Mouse (Mus musculus): Measurements from ENCODE around the gene Dgcr2. TPM values are rescaled to one million over a fixed set of nuclear protein-coding genes. Genes with fewer than 3 reads are reported as not detected.

Gene Dgcr2
- polyA plus RNA-seq (2014; fragmentation: Nextera tagmentation; extraction: Ambion mirVana): 72.9 and 75.7 TPM in 2 replicates

DNA sequence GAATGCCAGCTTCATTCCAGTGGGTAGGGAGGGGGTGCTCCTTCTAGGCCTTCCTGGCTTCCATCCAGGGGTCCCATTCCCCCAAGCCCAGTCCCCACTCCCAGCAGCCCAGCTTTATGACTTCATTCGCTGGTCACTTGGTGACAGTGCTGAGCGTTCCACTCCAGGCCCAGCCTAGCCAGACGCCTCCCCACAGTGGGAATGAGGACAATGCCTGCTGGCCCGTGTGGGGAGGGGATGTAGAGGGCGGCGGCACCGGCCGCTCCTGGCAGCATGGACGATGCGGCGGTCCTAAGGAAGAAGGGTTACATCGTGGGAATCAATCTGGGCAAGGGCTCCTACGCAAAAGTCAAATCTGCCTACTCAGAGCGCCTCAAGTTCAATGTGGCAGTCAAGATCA is at the start of gene Dgcr2, which contains the start of gene Tssk2:
Gene Dgcr2 (minus strand): TSS at position 101 of the 400 bp plus-strand sequence.
Gene Tssk2 (plus strand): TSS at position 176 of the 400 bp plus-strand sequence.
- H3K4me3 ChIP-seq (ENCODE audit: low read depth, low read length): no peak within 1 kb of the TSS
- no peak within 1 kb of the TSS for H3K27ac ChIP-seq (ENCODE audit: low read depth, low read length)
- H3K27me3 ChIP-seq (ENCODE audit: control insufficient read depth, insufficient read depth, low read length): no peaks in the 10 kb centered on the region
- DNase-seq (ENCODE audit: low spot score): no peak
- H3K9ac ChIP-seq (ENCODE audit: low read depth, low read length): no peak within 1 kb of the TSS
- H3K4me2 ChIP-seq (replicated peaks; ENCODE audit: low read depth, low read length): no peak within 1 kb of the TSS
- 91% methylated on average over 14 of the region's 14 CpGs for WGBS
- no peaks in the 10 kb centered on the region for H3K9me3 ChIP-seq (ENCODE audit: control insufficient read depth, low read length)
- H3K36me3 ChIP-seq (ENCODE audit: control insufficient read depth, insufficient read depth, low read length): 0 out of 2 replicates have a peak, but pooled peaks cover 13% of the 10 kb centered on the region
- H3K4me1 ChIP-seq (replicated peaks; ENCODE audit: control insufficient read depth, insufficient read depth, low read length): no peaks in the 10 kb centered on the region
- no peak for ATAC-seq (ENCODE audit: low FRiP score)

DNA sequence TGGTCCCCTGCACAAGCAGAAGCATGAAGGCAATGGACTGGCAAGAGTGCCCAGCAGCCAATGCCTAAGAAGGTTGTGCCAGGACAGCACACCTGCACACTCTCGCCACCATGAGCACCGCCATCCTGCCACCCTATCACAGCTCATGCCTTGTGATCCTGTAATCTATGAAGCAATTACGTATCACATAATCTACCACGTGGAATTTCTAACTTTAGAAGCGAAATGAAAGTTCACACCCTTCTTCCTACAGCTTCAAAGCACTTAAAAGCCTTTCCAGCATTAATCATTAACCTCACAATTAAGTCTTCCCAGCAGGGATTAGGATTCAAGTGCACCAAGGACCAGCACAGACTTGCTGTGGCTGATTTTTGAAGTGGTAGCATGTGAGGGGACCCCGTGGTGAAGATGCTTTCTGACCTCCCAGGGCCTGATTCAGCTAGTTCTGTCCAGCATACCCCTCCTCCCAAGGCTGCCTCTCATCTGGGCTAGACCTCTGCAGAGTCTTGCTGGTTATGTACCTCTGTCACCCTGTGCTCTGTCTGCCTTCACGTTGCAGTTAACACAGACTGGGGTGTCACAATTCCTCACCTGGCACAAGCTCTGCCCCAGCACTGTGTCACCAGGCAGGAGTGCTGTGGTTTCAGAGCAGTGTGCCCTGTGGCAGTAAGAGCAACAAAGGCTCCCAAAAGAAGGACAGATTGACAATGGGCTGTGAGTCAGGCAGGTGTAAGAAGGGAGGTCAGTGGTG is 46.9 kb upstream of the Dgcr2 start:
- Histone ChIP-seq H3K9ac (ENCODE audit: low read depth, low read length) (no peak overlapping the region), H3K4me2 (replicated peaks; ENCODE audit: low read depth, low read length) (no peak overlapping the region), H3K27me3 (ENCODE audit: control insufficient read depth, insufficient read depth, low read length) (no peaks in the 10 kb centered on the region), H3K4me3 (ENCODE audit: low read depth, low read length) (no peak overlapping the region), H3K4me1 (replicated peaks; ENCODE audit: control insufficient read depth, insufficient read depth, low read length) (no peaks in the 10 kb centered on the region), H3K36me3 (ENCODE audit: control insufficient read depth, insufficient read depth, low read length) (no peaks in the 10 kb centered on the region), H3K27ac (ENCODE audit: low read depth, low read length) (no peak overlapping the region), H3K9me3 (ENCODE audit: control insufficient read depth, low read length) (no peaks in the 10 kb centered on the region)
- WGBS: 60% methylated on average over 7 of the region's 7 CpGs
- ATAC-seq (ENCODE audit: low FRiP score): no peak
- no peak for DNase-seq (ENCODE audit: low spot score)

- ATAC-seq (ENCODE audit: low FRiP score) (no peak), DNase-seq (ENCODE audit: low spot score) (no peak)
- Histone ChIP-seq H3K27ac (ENCODE audit: low read depth, low read length) (no peak overlapping the region), H3K4me3 (ENCODE audit: low read depth, low read length) (no peak overlapping the region), H3K9me3 (ENCODE audit: control insufficient read depth, low read length) (no peaks in the 10 kb centered on the region), H3K9ac (ENCODE audit: low read depth, low read length) (no peak overlapping the region), H3K36me3 (ENCODE audit: control insufficient read depth, insufficient read depth, low read length) (no peaks in the 10 kb centered on the region), H3K4me2 (replicated peaks; ENCODE audit: low read depth, low read length) (no peak overlapping the region), H3K27me3 (ENCODE audit: control insufficient read depth, insufficient read depth, low read length) (no peaks in the 10 kb centered on the region), H3K4me1 (replicated peaks; ENCODE audit: control insufficient read depth, insufficient read depth, low read length) (no peaks in the 10 kb centered on the region)
- WGBS: 69% methylated on average over 8 of the region's 8 CpGs
Measured at GRCm38 (mm10) chr16:17943466-17943865, 45.1 kb upstream of the Dgcr2 start.

DNA sequence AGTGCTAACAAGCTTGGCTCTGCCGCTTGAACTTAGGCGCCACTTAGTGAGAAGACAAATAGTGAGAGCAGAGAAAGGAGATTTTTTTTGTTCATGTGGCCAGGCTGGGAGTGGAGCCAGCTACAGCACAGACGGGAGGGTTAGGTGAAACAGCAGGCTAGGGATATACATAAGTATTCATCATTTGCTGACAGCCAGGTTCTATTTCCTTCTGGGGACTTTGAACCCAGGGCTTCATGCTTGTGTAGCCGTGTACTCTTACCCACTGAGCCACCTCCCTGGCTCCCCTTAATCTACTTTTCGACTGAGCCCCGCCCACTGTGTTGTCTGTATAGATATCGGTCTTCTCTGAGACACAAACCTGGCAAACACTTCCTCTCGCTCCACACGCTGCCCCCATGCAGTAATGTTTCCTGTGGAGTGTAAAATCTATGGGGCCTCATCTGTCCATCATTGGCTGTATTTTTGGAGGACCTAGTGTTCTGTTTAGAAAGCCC is 40.9 kb upstream of the Dgcr2 start:
- H3K4me3 ChIP-seq (ENCODE audit: low read depth, low read length): no peak overlapping the region
- H3K4me1 ChIP-seq (replicated peaks; ENCODE audit: control insufficient read depth, insufficient read depth, low read length): no peaks in the 10 kb centered on the region
- no peak overlapping the region for H3K4me2 ChIP-seq (replicated peaks; ENCODE audit: low read depth, low read length)
- no peak overlapping the region for H3K9ac ChIP-seq (ENCODE audit: low read depth, low read length)
- no peak overlapping the region for H3K27ac ChIP-seq (ENCODE audit: low read depth, low read length)
- no peak for DNase-seq (ENCODE audit: low spot score)
- ATAC-seq (ENCODE audit: low FRiP score): no peak
- WGBS: 65% methylated on average over 9 of the region's 9 CpGs
- H3K9me3 ChIP-seq (ENCODE audit: control insufficient read depth, low read length): no peaks in the 10 kb centered on the region
- H3K36me3 ChIP-seq (ENCODE audit: control insufficient read depth, insufficient read depth, low read length): no peaks in the 10 kb centered on the region
- H3K27me3 ChIP-seq (ENCODE audit: control insufficient read depth, insufficient read depth, low read length): no peaks in the 10 kb centered on the region

- Histone ChIP-seq H3K36me3 (ENCODE audit: control insufficient read depth, insufficient read depth, low read length) (no peaks in the 10 kb centered on the region), H3K9ac (ENCODE audit: low read depth, low read length) (no peak overlapping the region), H3K27me3 (ENCODE audit: control insufficient read depth, insufficient read depth, low read length) (no peaks in the 10 kb centered on the region), H3K4me1 (replicated peaks; ENCODE audit: control insufficient read depth, insufficient read depth, low read length) (no peaks in the 10 kb centered on the region), H3K4me2 (replicated peaks; ENCODE audit: low read depth, low read length) (no peak overlapping the region), H3K9me3 (ENCODE audit: control insufficient read depth, low read length) (no peaks in the 10 kb centered on the region), H3K4me3 (ENCODE audit: low read depth, low read length) (no peak overlapping the region), H3K27ac (ENCODE audit: low read depth, low read length) (no peak overlapping the region)
- DNase-seq (ENCODE audit: low spot score) (peak; percentile 77), ATAC-seq (ENCODE audit: low FRiP score) (no peak)
- WGBS: 12% methylated on average over 7 of the region's 7 CpGs
Measured at GRCm38 (mm10) chr16:17938821-17939220, 40.5 kb upstream of the Dgcr2 start.

DNA sequence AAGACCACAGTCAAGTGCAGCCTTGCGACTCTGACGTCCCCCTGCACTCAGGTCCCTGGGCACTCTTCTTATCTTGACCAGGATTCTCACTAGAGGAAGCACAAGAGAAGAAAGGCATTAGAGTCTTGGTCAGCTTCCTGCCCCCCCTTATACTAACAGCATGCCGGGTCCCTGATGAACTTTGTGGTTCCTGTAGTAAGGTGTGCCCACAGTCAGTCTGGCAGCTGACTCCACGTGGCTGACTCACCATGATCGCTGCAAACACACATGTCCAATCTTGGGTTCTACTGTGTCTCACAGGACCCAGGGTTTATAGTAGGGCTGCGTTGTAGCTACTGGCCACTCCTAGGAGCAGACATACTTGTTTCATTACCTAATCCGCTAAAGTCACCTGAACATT is 39.8 kb upstream of the Dgcr2 start:
- H3K9ac ChIP-seq (ENCODE audit: low read depth, low read length): no peak overlapping the region
- no peak overlapping the region for H3K27ac ChIP-seq (ENCODE audit: low read depth, low read length)
- H3K4me3 ChIP-seq (ENCODE audit: low read depth, low read length): no peak overlapping the region
- no peaks in the 10 kb centered on the region for H3K4me1 ChIP-seq (replicated peaks; ENCODE audit: control insufficient read depth, insufficient read depth, low read length)
- no peak overlapping the region for H3K4me2 ChIP-seq (replicated peaks; ENCODE audit: low read depth, low read length)
- WGBS: 82% methylated on average over 7 of the region's 7 CpGs
- no peaks in the 10 kb centered on the region for H3K9me3 ChIP-seq (ENCODE audit: control insufficient read depth, low read length)
- ATAC-seq (ENCODE audit: low FRiP score): no peak
- no peaks in the 10 kb centered on the region for H3K27me3 ChIP-seq (ENCODE audit: control insufficient read depth, insufficient read depth, low read length)
- DNase-seq (ENCODE audit: low spot score): no peak
- no peaks in the 10 kb centered on the region for H3K36me3 ChIP-seq (ENCODE audit: control insufficient read depth, insufficient read depth, low read length)

DNA sequence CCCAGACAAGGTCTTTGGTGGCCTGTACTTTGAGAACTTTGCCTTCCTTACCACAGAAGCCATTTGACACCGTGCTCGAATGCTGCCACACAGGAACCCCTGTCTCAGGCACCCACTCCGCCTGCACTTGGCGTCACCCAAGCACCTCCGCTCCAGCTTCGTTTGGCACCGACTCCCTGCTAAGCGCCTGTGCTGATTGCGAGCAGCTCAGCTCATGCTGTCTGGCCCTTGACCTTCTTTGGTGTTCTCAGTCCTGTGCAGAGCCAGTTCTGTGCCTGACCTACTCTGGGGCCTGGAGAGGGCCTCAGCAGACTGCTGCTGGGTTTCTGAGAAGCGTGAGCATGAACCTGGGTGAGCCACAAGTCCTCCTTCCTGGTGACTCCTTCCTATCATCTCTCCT is 38.4 kb upstream of the Dgcr2 start:
- Histone ChIP-seq H3K9me3 (ENCODE audit: control insufficient read depth, low read length) (no peaks in the 10 kb centered on the region), H3K27ac (ENCODE audit: low read depth, low read length) (no peak overlapping the region), H3K4me2 (replicated peaks; ENCODE audit: low read depth, low read length) (no peak overlapping the region), H3K9ac (ENCODE audit: low read depth, low read length) (no peak overlapping the region), H3K27me3 (ENCODE audit: control insufficient read depth, insufficient read depth, low read length) (no peaks in the 10 kb centered on the region), H3K4me3 (ENCODE audit: low read depth, low read length) (no peak overlapping the region), H3K36me3 (ENCODE audit: control insufficient read depth, insufficient read depth, low read length) (no peaks in the 10 kb centered on the region), H3K4me1 (replicated peaks; ENCODE audit: control insufficient read depth, insufficient read depth, low read length) (no peaks in the 10 kb centered on the region)
- WGBS: 78% methylated on average over 10 of the region's 10 CpGs
- no peak for ATAC-seq (ENCODE audit: low FRiP score)
- no peak for DNase-seq (ENCODE audit: low spot score)

DNA sequence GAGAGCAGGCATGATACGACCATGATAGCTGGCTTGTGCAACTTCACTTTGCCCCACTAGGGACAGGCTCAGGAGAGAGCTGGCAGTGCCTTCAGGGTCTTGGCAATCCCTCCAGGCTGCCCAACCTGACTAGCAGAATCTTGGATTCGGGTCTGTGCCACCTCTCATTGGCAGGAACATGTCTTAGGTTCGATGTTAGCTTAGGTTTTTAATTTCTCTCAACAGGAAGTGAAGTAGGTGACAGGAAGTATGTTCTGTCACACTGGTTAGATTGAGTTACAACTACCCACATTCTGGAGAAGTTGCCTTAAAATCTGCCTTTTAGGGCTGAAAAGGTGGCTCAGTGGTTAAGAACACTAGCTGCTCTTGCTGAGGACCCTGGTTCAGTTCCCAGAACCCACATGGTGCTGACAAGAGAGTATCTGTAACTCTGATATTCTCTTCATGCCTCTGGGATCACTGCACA is 36.1 kb upstream of the Dgcr2 start:
- Histone ChIP-seq H3K4me3 (ENCODE audit: low read depth, low read length) (no peak overlapping the region), H3K36me3 (ENCODE audit: control insufficient read depth, insufficient read depth, low read length) (no peaks in the 10 kb centered on the region), H3K4me1 (replicated peaks; ENCODE audit: control insufficient read depth, insufficient read depth, low read length) (no peaks in the 10 kb centered on the region), H3K4me2 (replicated peaks; ENCODE audit: low read depth, low read length) (no peak overlapping the region), H3K9ac (ENCODE audit: low read depth, low read length) (no peak overlapping the region), H3K27ac (ENCODE audit: low read depth, low read length) (no peak overlapping the region), H3K27me3 (ENCODE audit: control insufficient read depth, insufficient read depth, low read length) (no peaks in the 10 kb centered on the region), H3K9me3 (ENCODE audit: control insufficient read depth, low read length) (no peaks in the 10 kb centered on the region)
- WGBS: 63% methylated on average over 3 of the region's 3 CpGs
- no peak for DNase-seq (ENCODE audit: low spot score)
- no peak for ATAC-seq (ENCODE audit: low FRiP score)

Measured in hindbrain, embryonic 11.5 days (tissue).